Mouse (Mus musculus): ENCODE data around the gene Cd86.

- TF ChIP-seq GATA1 (IDR thresholded peaks at IDR 0.05; ENCODE audit: borderline replicate concordance, low read length) (no peak), FLI1 (IDR thresholded peaks at IDR 0.05; ENCODE audit: low read length) (no peak)
These were observed 23.8 kb downstream of the Cd86 start for GRCm38 (mm10) chr16:36641830-36642695.
